Mouse (Mus musculus) CH12.LX (cell line): ENCODE results near the gene Farp1. TPM values are rescaled to one million over a fixed set of nuclear protein-coding genes. Genes with fewer than 3 reads are reported as not detected.

Source experiments
- DNase-seq: peaks from one replicate; pipeline ENCODE4 v3.0.0-alpha.2; 2013; ENCODE audit errors: extremely low read depth
- H3K27ac ChIP-seq: 2 replicates; pipeline ENCODE4 v1.5.1; 2012; ENCODE audit warnings: low read depth, mild to moderate bottlenecking, control low read depth, moderate library complexity; ENCODE audit not compliant: insufficient read depth
- H3K27me3 ChIP-seq: replicated peaks from 2 replicates; pipeline ENCODE3; 2012; ENCODE audit warnings: inconsistent platforms
- H3K36me3 ChIP-seq, 2 experiments: replicated peaks in 1 of 2; 2 replicates each; pipeline versions ENCODE3 to v1.6.1; 2012; ENCODE audit warnings: inconsistent platforms in 1 of 2, low read length in 1 of 2, mild to moderate bottlenecking in 1 of 2, mixed read lengths in 1 of 2, moderate library complexity in 1 of 2; ENCODE audit not compliant: control insufficient read depth in 1 of 2, insufficient read depth in 1 of 2
- H3K4me1 ChIP-seq, 2 experiments: 2 replicates each; pipeline ENCODE4 v1.6.1; 2012; ENCODE audit warnings: inconsistent platforms in 1 of 2, moderate library complexity in 1 of 2; ENCODE audit not compliant: insufficient read depth in 2 of 2, control insufficient read depth in 1 of 2
- H3K4me2 ChIP-seq: 2 replicates; pipeline ENCODE4 v1.6.1; 2012; ENCODE audit warnings: low read depth, mild to moderate bottlenecking, control low read depth; ENCODE audit not compliant: poor library complexity, insufficient read depth, severe bottlenecking
- H3K4me3 ChIP-seq, 3 experiments: fragments of 150-350 bp in 1 of 3; sonication (generic) in 1 of 3; replicated peaks in 1 of 3; 2 replicates each; pipeline versions ENCODE3 to v1.5.1; 2011 to 2012; ENCODE audit warnings: low read depth in 2 of 3, low read length in 2 of 3, mild to moderate bottlenecking in 2 of 3, moderate library complexity in 2 of 3, control low read depth in 1 of 3, improper control_type of control experiment in 1 of 3, inconsistent platforms in 1 of 3, mixed read lengths in 1 of 3; ENCODE audit not compliant: poor library complexity in 1 of 3
- H3K79me2 ChIP-seq: replicated peaks from 2 replicates; pipeline ENCODE4 v1.6.1; 2012; ENCODE audit warnings: mild to moderate bottlenecking, moderate library complexity; ENCODE audit not compliant: control insufficient read depth, poor library complexity, insufficient read depth, severe bottlenecking; ENCODE audit errors: extremely low read depth
- H3K9ac ChIP-seq: 2 replicates; pipeline ENCODE4 v1.6.1; 2012; ENCODE audit warnings: low read depth, mild to moderate bottlenecking, control low read depth, moderate library complexity; ENCODE audit not compliant: insufficient read depth
- H3K9me3 ChIP-seq: replicated peaks from 2 replicates; pipeline ENCODE3; 2012; ENCODE audit warnings: low read length, inconsistent platforms, mixed read lengths
- BHLHE40 ChIP-seq: IDR thresholded peaks from 2 replicates; pipeline ENCODE4 v1.6.1; 2011; ENCODE audit warnings: mild to moderate bottlenecking, low read depth, low read length, improper control_type of control experiment
- CTCF ChIP-seq, 2 experiments: IDR thresholded peaks in 1 of 2; conservative IDR thresholded peaks in 1 of 2; 2 replicates each; pipeline ENCODE4 v1.5.1; 2011 to 2012; ENCODE audit warnings: low read depth in 2 of 2, low read length in 2 of 2, improper control_type of control experiment in 1 of 2, inconsistent platforms in 1 of 2, mild to moderate bottlenecking in 1 of 2, moderate library complexity in 1 of 2
- ELF1 ChIP-seq: IDR thresholded peaks from 2 replicates; pipeline ENCODE4 v1.6.1; 2014; ENCODE audit warnings: low read depth, mild to moderate bottlenecking, inconsistent platforms, low read length, improper control_type of control experiment
- HCFC1 ChIP-seq: IDR thresholded peaks from 2 replicates; pipeline ENCODE4 v1.6.1; 2012; ENCODE audit warnings: low read depth, mild to moderate bottlenecking, inconsistent platforms, low read length, improper control_type of control experiment
- JUN ChIP-seq: IDR thresholded peaks from 2 replicates; pipeline ENCODE4 v1.6.1; 2011; ENCODE audit warnings: low read depth, mild to moderate bottlenecking, low read length, improper control_type of control experiment, moderate library complexity; ENCODE audit not compliant: insufficient read depth
- KAT2A ChIP-seq: IDR thresholded peaks from 2 replicates; pipeline ENCODE4 v1.6.1; 2012; ENCODE audit warnings: low read length, improper control_type of control experiment, inconsistent platforms; ENCODE audit not compliant: insufficient replicate concordance
- MAX ChIP-seq: IDR thresholded peaks from 2 replicates; pipeline ENCODE4 v1.6.1; 2011; ENCODE audit warnings: low read length, improper control_type of control experiment
- MXI1 ChIP-seq: IDR thresholded peaks from 2 replicates; pipeline ENCODE4 v1.6.1; 2011; ENCODE audit warnings: mild to moderate bottlenecking, low read depth, low read length, improper control_type of control experiment
- NELFE ChIP-seq: IDR thresholded peaks from 2 replicates; pipeline ENCODE4 v1.6.1; 2011; ENCODE audit warnings: low read depth, low read length, improper control_type of control experiment
- NRF1 ChIP-seq: IDR thresholded peaks from 2 replicates; pipeline ENCODE4 v1.6.1; 2014; ENCODE audit warnings: low read depth, mild to moderate bottlenecking, inconsistent platforms, low read length, improper control_type of control experiment, moderate library complexity
- POLR2A ChIP-seq: IDR thresholded peaks from 2 replicates; pipeline ENCODE4 v1.6.1; 2011; ENCODE audit warnings: low read depth, mild to moderate bottlenecking, improper control_type of control experiment, low read length
- RCOR1 ChIP-seq: conservative IDR thresholded peaks from 2 replicates; pipeline ENCODE4 v1.6.1; 2012; ENCODE audit warnings: low read depth, mild to moderate bottlenecking, inconsistent platforms, low read length, improper control_type of control experiment
- SIN3A ChIP-seq: IDR thresholded peaks from 2 replicates; pipeline ENCODE4 v1.6.1; 2012; ENCODE audit warnings: low read length, improper control_type of control experiment, inconsistent platforms
- TBP ChIP-seq: conservative IDR thresholded peaks from 2 replicates; pipeline ENCODE4 v1.6.1; 2011; ENCODE audit warnings: low read depth, low read length, improper control_type of control experiment
- TCF12 ChIP-seq: IDR thresholded peaks from 2 replicates; pipeline ENCODE4 v1.6.1; 2014; ENCODE audit warnings: low read depth, mild to moderate bottlenecking, inconsistent platforms, low read length, improper control_type of control experiment
- UBTF ChIP-seq: IDR thresholded peaks from 2 replicates; pipeline ENCODE4 v1.6.1; 2012; ENCODE audit warnings: low read depth, mild to moderate bottlenecking, inconsistent platforms, low read length, improper control_type of control experiment, moderate library complexity
- USF2 ChIP-seq: conservative IDR thresholded peaks from 2 replicates; pipeline ENCODE4 v1.6.1; 2011; ENCODE audit warnings: low read depth, low read length, improper control_type of control experiment
- ZMIZ1 ChIP-seq: IDR thresholded peaks from 2 replicates; pipeline ENCODE4 v1.6.1; 2012; ENCODE audit warnings: low read depth, mild to moderate bottlenecking, inconsistent platforms, low read length, improper control_type of control experiment
- ZNF384 ChIP-seq: IDR thresholded peaks from 2 replicates; pipeline ENCODE4 v1.6.1; 2012; ENCODE audit warnings: low read depth, low read length, improper control_type of control experiment, inconsistent platforms
- dilution Hi-C: fragments of 300-500 bp; cut with MboI; formaldehyde crosslinking; loops from 2 replicates; pipeline ENCODE4 v1.14.3; 2020; ENCODE audit warnings: low sequenced_read_pairs; ENCODE audit not compliant: extremely low pct_unique_long_range_greater_than_20kb, extremely low pct_ligation_motif_present
- in situ Hi-C: fragments of 300-500 bp; cut with MboI; formaldehyde crosslinking; loops from 3 replicates; pipeline ENCODE4 v1.14.3; 2019; ENCODE audit warnings: low sequenced_read_pairs, low pct_ligation_motif_present, low pct_unique_long_range_greater_than_20kb, mixed read lengths
- polyA plus RNA-seq: library from polyadenylated mRNA; unstranded; fragments of >175 nt; gene quantifications from 2 replicates; pipeline ENCODE4 v1.2.1, GENCODE M21; 2012; ENCODE audit warnings: low read depth; ENCODE audit not compliant: insufficient read length
- total RNA-seq, 2 experiments: library from RNA; depleted of rRNA; stranded (reverse); fragments of 300-350 nt in 1 of 2; fragments of >200 nt in 1 of 2; gene quantifications; 2 replicates each; pipeline ENCODE4 v1.2.3; 2012 to 2014

Gene Farp1
- total and polyA plus RNA-seq, 3 experiments = 2.4 to 10.3 (median 2.5) TPM

GRCm38 (mm10) chr14:121238727-121239126 lies 203.7 kb downstream of the Farp1 start:
- no peaks in the 10 kb centered on the region for H3K79me2 ChIP-seq
- TF ChIP-seq JUN (no peak), POLR2A (no peak), NELFE (no peak), MXI1 (no peak), HCFC1 (no peak), NRF1 (no peak), SIN3A (no peak), BHLHE40 (no peak)
- TF ChIP-seq, all 38 proteins: peak for 0
- Histone ChIP-seq H3K27ac (no peak overlapping the region), H3K4me1 (peaks cover 7 to 18% of the 10 kb centered on the region in 2 experiments; a peak in 3 of 4 replicates), H3K27me3 (no peaks in the 10 kb centered on the region), H3K4me2 (no peak overlapping the region), H3K4me3 (no peak overlapping the region), H3K9me3 (no peaks in the 10 kb centered on the region), H3K36me3 (peaks cover 4 to 57% of the 10 kb centered on the region in 2 experiments), H3K9ac (no peak overlapping the region)
- in situ Hi-C loops (no loop called here), dilution Hi-C loops (no loop called here)
- DNase-seq = no peak

- Histone ChIP-seq H3K27ac (no peak overlapping the region), H3K27me3 (no peaks in the 10 kb centered on the region), H3K79me2 (no peaks in the 10 kb centered on the region), H3K4me2 (no peak overlapping the region), H3K9me3 (no peaks in the 10 kb centered on the region), H3K9ac (no peak overlapping the region), H3K36me3 (peaks cover 0 to 59% of the 10 kb centered on the region in 2 experiments), H3K4me1 (peaks cover 3 to 18% of the 10 kb centered on the region in 2 experiments; a peak in 3 of 4 replicates), H3K4me3 (no peak overlapping the region)
- no peak for TF ChIP-seq USF2
- no peak for TF ChIP-seq UBTF
- TF ChIP-seq POLR2A = no peak
- no peak for TF ChIP-seq MAX
- TF ChIP-seq KAT2A = no peak
- TF ChIP-seq NRF1 = no peak
- in situ Hi-C loops (no loop called here), dilution Hi-C loops (no loop called here)
- no peak for DNase-seq
Observed at GRCm38 (mm10) chr14:121239386-121239785, 204.4 kb downstream of the Farp1 start.

GRCm38 (mm10) chr14:121244104-121244503 lies 209.1 kb downstream of the Farp1 start:
- H3K4me2 ChIP-seq = no peak overlapping the region; the same call in 1 of the 2 replicates
- TF ChIP-seq TBP (0 out of 2 replicates have a peak, but pooled peaks have one; percentile 38), ELF1 (peak; percentile 84), HCFC1 (peak; percentile 55), POLR2A (peak; percentile 72; the same call in 1 of the 2 replicates), MXI1 (peak; percentile 59; the same call in 1 of the 2 replicates), NELFE (peak; percentile 75; the same call in 1 of the 2 replicates), CTCF (conservative IDR thresholded peaks at IDR 0.05 in 1 of 2, IDR thresholded peaks at IDR 0.05 in 1 of 2; ENCODE audit: low read depth in 2 of 2, low read length in 2 of 2) (0 out of 4 replicates have a peak, but pooled peaks of 1 of the 2 experiments have one; percentile 2), RCOR1 (no peak), JUN (no peak), ZMIZ1 (no peak), ZNF384 (no peak), TCF12 (peak; percentile 39; the same call in 1 of the 2 replicates)
- no peaks in the 10 kb centered on the region for H3K27me3 ChIP-seq
- H3K9me3 ChIP-seq = no peaks in the 10 kb centered on the region
- peak overlapping the region; percentile 54 to 70 (median 64) for H3K4me3 ChIP-seq
- H3K27ac ChIP-seq = no peak overlapping the region
- peak; percentile 73 for DNase-seq
- no peaks in the 10 kb centered on the region for H3K79me2 ChIP-seq
- H3K4me1 ChIP-seq = peaks cover 7 to 38% of the 10 kb centered on the region in 2 experiments
- H3K36me3 ChIP-seq = peaks cover 0 to 49% of the 10 kb centered on the region in 2 experiments
- H3K9ac ChIP-seq = peak overlapping the region; percentile 60
- in situ Hi-C loops = loop anchor here (10.0 kb wide), 1 partner anchor 409 kb away; no protein-coding TSS in a partner anchor
- dilution Hi-C loops = no loop called here
